Mouse (Mus musculus): ENCODE data around the gene Agbl1. TPM values are rescaled to one million over a fixed set of nuclear protein-coding genes. Genes with fewer than 3 reads are reported as not detected.

Gene Agbl1
- total RNA-seq, 1 experiment from 2014 or later = 0.70 TPM

DNA sequence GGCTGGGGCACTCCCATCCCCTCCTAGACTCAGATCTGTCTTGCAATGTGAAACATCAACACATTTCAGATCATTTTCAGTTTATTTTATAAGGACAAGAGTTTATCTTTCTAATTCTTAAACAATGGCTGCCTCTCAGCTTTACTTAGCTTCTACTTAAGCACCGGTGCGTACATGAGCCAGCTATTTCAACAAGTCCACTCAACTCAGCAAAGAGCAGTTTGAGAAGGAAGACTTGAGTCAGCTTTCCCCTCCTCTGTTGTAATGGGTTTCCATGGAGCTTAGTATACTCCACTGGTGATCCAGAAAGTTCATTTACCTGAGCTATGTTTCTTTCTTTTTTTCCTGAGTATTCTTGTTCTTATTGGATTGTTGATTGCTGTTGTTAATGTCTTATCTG lies 905.2 kb downstream of the Agbl1 start:
- ATAC-seq (ENCODE audit: extremely low read depth, insufficient number of reproducible peaks, low FRiP score, poor library complexity, severe bottlenecking) = no peak

- no peak for ATAC-seq (ENCODE audit: extremely low read depth, insufficient number of reproducible peaks, low FRiP score, poor library complexity, severe bottlenecking)
Measured at GRCm38 (mm10) chr7:77138707-77139106, 909.0 kb downstream of the Agbl1 start.

DNA sequence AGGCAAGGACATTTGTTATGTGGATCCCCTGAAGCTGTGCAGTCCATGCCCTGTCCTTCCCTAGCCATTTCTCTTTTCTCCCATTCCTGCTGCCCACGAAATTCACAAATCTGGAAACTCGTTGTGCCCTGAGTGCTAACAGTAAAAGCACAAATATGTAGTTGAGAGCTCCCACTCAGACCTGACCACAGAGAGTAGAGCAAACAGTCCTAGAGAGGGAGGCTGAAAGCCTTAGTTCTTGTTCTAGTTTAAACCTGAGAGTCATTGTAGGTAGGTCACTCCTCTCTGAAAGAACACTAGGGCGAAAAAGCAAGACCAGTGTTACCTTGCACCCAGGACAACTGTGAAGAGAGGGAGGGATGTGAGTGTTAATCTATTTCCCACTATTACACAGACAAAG lies 917.8 kb downstream of the Agbl1 start:
- no peak for ATAC-seq (ENCODE audit: extremely low read depth, insufficient number of reproducible peaks, low FRiP score, poor library complexity, severe bottlenecking)

DNA sequence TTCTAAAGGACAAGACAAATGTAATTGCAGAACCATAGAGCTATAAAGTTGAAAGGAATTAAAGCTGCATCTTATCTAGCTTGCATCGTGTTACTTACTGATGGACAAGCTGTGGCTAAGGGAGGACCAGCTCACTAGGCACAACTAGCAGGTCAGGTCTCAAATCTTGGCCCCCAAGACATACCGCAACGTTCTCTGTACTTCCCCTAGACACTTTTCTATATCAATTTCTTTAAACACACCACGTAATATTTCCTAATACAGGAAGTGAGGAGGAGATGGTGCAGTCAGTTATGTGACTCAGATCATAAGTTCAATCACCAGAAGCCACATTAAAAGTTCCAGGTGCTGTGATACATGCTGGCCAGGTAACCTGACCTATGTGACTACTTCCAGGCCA lies 919.1 kb downstream of the Agbl1 start:
- no peak for ATAC-seq (ENCODE audit: extremely low read depth, insufficient number of reproducible peaks, low FRiP score, poor library complexity, severe bottlenecking)

DNA sequence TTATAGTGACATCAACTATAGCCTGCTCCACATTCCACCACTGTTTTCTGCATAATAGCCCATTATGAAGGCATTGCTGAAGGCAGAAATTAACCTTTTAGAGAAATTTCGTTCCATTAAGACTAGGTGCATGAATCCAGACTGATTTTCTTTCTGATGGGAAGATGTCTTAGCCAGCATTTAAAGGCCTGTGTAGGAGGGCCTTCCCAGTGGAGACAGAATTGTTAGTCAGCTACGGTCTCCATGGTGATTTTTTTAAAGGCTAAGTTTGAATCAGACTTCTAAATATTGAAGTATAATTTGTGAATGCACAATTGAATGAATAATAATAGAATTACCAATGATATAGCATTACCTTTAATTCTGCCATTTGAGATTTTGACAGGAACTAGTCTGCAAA lies 920.2 kb downstream of the Agbl1 start:
- ATAC-seq (ENCODE audit: extremely low read depth, insufficient number of reproducible peaks, low FRiP score, poor library complexity, severe bottlenecking) = no peak

DNA sequence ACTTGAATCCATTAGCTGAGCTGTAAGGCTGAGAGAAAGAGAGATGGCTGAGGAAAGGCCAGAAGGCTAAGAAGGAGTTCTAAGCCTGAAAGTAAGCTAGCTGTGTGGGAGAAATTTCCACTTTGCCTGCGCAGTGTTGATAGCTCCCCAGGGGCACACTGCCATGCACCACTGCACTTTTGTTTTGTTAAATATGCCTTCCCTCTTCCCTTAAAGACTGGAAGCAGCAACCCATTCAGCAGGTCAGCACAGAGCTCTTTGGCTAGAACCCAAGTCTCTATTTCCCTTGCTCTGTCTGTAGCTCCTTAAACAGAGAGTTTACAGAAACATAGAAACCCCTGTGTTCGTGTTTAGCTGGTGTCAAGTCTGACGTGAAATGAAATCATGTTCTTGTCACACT lies 922.7 kb downstream of the Agbl1 start:
- no peak for ATAC-seq (ENCODE audit: extremely low read depth, insufficient number of reproducible peaks, low FRiP score, poor library complexity, severe bottlenecking)

DNA sequence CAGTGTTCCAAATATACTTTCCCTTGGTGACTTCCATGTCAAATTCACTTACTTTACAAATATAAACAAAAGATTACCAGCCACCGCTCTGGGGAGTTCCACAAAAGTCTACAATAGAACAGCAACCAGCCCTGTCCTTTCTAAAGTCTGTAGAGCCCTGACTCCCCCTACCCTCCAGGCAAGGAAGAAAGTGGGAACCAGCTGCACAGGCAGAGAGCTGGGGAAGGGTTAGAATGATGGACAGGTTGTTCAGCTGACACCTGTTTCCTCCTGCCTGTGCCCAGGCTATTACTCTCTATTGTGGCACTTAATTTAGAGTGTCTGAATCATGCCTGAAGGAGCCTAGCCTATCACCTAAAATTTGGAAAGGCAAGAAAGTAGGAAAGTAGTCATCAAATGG lies 923.2 kb downstream of the Agbl1 start:
- no peak for ATAC-seq (ENCODE audit: extremely low read depth, insufficient number of reproducible peaks, low FRiP score, poor library complexity, severe bottlenecking)

GRCm38 (mm10) chr7:77164921-77165320 lies 935.2 kb downstream of the Agbl1 start:
- no peak for ATAC-seq (ENCODE audit: extremely low read depth, insufficient number of reproducible peaks, low FRiP score, poor library complexity, severe bottlenecking)

All from neutrophil, adult 5-6 weeks (primary cell).